Mouse (Mus musculus) megakaryocyte-erythroid progenitor cell, adult 5 weeks (primary cell): ENCODE results near the gene Pidd1. TPM values are rescaled to one million over a fixed set of nuclear protein-coding genes. Genes with fewer than 3 reads are reported as not detected.

ENCODE experiments used
- polyA plus RNA-seq: library from polyadenylated mRNA; stranded (reverse); fragments of >175 nt; gene quantifications from 2 replicates; pipeline ENCODE4 v1.2.3, GENCODE M21; 2012

The Pidd1 gene
- 53.9 and 66.7 TPM in 2 replicates for polyA plus RNA-seq

DNA sequence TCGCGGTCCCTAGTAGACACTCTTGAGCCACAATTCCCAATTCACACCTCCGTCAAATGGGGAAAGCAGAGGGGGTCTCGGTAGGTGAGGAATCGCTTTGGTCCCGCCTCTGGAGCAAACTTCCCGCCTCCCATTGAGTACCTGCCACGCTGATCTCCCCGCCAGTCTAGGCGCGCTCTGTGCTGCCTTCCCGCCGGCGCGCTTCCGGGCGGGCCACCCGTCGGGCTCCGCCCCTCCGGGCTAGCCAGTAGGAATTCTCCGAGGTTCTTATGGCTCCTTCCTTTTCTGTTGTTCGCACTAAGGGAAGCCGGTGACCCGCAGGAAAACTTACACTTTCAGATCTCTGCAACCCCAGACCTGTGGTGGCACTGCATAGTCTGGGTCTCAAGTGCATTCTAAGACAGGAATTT is at the start of gene Pidd1:
Pidd1 (minus strand) TSS at position 198 of the 410 bp plus-strand sequence.

DNA sequence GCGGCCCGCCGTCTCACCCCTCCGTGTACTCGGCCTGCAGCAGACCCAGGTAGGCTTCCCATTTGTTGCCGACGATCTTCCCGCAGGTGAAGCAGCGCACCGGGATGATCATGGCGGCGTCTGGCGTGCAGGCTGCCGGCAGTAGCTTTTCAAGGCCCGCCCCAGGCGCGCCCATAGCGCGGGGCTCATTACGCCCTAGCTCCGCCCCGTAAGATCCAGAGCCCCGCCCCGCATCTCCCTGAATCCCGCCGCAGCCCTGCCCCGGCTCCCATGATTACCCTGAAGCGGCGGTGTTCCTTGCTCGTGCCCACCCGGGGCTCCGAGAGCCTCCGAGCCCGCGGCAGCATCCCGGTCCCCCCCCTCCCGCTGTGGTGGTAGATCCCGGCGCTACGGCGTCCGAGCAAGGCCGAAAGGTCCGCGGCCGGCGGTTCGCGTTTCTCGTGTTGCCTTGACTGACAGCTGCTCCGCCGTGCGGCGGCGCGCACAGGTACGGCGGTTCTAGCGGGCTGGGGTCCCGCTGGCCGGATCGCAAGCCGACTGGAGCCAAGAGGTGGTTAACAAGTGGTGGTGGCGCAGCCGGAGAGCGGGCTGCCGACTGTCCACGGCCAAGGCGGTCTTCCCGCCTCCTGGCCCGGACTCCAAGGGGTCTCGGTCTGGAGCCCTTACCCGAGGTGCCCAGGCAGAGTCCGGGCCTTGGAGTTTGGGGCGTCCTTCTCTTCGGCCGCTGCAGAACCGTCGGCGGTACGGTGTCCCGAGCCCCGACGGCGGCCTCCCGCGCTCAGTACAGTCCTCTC is 31.4 kb upstream of the Pidd1 start, which contains the start of the genes Polr2l and Tspan4:
Polr2l (minus strand) TSS at position 122 of the 794 bp plus-strand sequence.
Tspan4 (plus strand) TSS at position 230 of the 794 bp plus-strand sequence.

DNA sequence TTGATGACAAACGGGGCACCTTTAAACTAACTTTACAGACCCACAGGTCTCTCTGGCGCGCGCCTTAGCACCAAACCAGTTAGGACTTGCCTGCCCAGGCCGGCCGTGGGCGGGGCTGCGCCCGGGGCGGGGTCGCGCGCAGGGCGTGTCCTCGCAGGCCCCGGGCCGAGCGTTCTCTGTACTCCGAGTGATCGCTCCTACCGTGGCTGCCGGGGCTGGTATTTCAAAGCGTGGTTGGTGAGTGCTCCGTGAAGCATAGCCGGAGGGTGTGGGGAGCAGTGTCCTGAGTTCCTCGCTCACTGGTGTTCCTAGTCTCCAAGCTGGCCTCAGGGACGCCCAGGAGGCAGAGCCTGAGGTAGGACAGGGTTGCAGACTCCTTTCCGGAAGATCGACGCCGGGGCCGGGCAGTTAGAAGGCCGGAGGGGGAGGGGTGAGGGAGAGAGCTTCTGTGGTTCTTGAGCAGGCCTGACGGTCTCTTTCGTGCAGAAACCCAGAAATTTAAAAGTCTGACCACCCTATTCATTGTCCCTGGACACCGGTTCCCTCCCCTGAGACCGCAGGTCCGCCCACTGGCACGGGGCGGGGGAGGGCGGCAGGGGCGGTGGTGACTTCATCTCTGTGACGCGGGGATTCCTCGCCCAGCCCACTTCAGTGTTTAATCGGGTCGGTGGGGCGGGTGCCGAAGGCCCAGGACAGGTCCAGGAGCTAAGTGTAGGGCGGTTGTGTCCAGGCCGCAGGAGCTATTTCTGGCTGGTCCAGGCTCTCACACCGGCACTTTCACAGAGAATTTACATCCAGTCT is 23.6 kb upstream of the Pidd1 start, which contains the start of gene Cd151:
Cd151 (plus strand) TSS at position 163 of the 801 bp plus-strand sequence.

GRCm38 (mm10) chr7:141460391-141461113 is 16.7 kb upstream of the Pidd1 start, which contains the start of gene Cracr2b:
Gene Cracr2b (plus strand): TSS chr7:141461094.

DNA sequence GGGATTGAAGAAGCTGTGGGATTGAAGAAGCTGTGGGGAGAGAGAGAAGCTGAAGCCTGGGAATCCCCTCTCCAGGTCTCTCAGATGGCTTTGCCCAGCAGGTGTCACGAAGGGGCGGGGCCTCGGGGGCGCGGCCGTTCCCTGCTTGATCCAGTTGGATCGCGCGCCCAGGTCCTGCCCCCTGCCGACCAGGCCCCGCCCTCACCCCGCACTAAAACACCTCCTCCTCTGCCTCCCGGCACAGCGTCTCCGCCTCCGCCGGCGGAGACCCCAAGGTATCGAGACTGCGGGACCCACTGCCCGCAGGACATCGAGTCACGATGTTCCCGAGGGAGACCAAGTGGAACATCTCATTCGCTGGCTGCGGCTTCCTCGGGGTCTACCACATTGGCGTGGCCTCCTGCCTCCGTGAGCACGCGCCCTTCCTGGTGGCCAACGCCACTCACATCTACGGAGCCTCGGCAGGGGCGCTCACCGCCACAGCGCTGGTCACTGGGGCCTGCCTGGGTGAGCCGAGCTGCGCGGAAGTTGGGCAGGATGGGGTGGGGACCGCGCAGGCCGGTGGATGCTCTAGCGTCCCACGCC is 11.2 kb upstream of the Pidd1 start, which contains the start of gene Pnpla2:
Pnpla2 (plus strand) TSS at position 232 of the 585 bp plus-strand sequence.

DNA sequence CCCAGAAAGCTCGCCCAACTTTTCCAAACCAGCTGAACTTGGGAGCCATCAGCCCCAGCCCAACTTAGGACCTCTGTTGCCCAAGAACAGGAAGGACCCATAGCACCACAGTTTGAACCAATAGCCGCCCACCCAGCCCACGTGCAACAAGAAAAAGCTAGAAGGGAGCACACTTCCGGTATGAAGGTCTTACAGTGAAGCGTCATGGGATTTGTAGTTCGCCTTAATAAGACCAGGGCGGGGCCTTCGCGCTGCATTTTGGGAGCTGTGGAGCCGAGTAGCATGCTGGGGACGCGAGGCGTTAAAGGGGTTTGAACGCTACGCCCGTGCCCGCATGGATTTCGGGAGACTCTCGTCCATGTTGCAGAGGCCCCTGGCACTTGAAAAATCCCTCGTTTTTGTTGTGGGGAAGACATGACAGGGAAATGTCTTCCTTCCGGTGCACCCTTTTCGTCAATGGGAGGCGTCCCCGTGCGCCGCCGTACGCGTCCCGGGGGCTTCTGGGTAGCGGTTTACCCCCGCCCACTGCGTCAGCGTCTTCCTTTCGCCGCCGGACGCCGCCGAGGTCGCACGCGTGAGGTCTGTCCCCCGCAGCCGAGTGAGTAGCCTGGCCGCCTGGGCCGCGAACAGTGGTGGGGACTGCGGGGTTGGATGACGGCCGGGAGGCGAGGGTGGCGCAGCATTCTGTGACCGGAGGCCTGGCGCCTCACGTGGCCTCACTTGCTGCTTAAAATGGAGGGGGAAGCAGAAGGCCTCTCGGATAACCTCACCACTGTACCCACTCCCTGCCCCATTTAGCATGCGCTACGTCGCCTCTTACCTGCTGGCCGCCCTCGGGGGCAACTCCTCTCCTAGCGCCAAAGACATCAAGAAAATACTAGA is 3.5 kb upstream of the Pidd1 start, which contains the start of gene Rplp2:
Rplp2 (plus strand) TSS at position 261 of the 882 bp plus-strand sequence.

DNA sequence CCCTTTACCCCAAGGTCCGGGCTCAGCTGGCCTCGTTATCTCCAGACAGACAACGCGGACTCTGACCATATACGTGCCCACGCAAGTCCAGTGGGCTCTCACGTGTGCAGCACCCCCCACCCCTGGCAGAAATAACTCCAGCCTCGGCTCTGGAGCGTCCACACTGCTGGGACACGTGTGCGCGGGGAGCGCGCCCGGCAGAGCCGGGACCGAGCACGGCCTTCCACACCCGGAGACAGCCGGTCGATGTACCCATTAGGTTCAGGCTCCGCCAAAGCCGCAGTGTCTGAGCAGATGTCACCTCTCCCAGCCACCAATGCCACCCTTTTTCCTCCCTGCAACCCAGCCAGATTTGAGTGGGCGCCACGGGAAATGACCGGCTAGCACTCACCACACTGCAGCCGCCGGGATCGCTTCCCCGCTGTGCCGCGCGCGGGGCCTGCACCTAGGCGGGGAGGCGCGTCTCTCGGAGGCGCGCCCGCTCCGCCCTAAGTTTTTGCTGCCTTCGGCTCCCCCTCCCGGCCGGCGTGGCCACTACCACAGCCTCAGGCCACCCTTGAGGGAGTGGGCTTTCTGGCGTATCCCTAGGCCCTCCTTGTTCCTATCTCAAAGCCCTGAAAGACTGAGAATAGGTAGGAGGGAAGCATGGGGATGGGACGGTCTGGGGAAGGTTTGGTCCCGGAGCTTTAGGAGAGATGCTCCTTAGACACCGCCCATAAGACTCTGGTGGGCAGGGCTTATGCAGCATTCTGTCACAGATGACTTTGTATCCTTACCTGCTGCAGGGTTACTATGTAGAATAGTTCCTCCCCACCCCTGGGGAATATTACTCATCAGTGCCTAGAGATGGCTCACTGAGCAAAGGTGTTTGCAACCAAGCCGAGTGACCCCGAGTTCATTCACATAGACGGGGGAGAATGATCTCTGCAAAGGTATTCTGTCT is 6.4 kb downstream of the Pidd1 start, which contains the start of gene Slc25a22:
Slc25a22 (minus strand) TSS at position 715 of the 943 bp plus-strand sequence.

GRCm38 (mm10) chr7:141429310-141429709 is 14.5 kb downstream of the Pidd1 start, which contains the start of gene Cend1:
Gene Cend1 (minus strand): TSS chr7:141429491.

DNA sequence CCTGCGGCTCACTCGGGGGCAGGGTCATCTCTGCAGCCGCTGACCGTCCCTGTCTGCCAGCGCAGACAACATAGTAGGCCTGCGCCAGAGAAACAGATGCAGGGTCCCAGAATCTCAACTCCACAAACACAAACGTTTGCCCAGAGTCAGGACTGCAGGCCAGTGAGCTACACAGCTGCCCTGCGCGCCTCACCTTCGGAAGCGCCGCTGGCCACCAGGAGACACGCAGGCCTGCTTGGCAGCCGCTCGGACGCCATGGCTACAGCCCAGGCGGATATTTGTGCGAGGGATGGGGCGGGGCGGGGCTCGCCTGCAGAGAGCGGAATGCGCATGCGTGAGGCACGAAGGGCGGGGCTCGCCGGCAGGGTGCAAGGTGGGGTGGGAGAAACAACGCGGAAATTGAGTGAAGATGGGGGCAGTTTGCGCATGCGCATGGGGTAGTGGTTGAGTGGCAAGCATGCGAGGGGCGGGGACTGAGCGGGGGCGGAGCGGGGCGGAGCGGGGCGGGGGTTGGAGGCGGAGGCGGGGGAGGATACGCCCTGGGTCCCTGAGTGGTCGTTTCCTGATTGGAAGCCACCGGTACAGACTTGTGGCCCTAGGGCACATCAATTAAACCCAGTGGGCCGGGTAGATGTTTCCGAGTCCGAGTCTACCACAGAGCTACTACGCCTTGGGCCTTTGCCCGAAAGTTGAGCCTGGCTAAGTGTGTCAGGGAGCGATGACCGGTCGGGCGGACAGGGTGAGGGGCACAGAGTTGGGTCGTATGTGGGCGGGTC is 29.8 kb downstream of the Pidd1 start, which contains the start of gene Gatd1:
Gatd1 (minus strand) TSS at position 328 of the 776 bp plus-strand sequence.

DNA sequence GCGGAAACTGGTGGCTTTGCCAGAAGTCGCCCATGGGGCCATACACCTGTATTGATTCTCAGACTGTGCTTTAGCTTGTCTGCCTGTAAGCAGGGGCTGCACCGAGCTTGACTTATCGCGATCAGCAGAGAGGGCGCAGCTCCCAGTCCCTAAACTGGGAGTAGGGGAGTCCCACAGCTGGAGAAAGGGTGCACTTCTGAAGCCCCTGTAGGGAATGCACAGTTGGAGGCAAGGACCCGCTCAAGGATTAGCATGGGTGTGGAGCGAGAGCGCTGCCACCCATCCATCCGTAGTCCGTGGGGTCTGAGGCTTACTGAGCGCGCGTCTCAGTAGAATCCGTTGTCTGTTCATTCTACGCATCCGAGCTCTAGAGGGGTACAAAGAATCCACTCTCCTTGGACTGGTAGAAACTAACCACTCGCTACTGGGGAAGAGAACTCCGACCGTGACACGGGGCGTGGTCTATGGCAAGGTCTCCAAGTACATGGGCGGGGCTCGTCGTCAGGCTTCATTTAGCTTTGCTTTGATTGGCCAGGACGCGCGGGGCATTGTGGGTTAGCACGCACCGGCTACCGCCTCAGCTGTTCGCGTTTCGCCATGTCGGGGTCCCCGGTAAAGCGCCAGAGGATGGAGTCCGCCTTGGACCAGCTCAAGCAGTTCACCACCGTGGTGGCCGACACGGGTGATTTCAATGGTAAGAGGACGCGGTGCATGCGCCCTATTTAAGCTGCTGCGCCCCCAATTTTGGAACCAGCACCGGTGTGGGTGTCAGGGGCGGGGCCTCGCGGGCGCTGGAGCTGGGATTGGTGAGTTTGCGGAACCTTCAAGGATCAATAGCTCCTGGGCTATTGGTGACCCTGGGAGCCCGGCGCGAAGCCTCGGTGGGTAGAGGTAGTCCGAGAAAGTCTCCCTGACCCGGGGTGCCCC is 51.9 kb downstream of the Pidd1 start, which contains the start of gene Taldo1:
Taldo1 (plus strand) TSS at position 575 of the 927 bp plus-strand sequence.

Other genes starting within 250 kb of the Pidd1 start
- 6.8 and 8.0 TPM in 2 replicates for gene Lrrc56, start 249.9 kb downstream of the Pidd1 start, polyA plus RNA-seq
- gene Lmntd2, start 229.9 kb downstream of the Pidd1 start, polyA plus RNA-seq: 0.20 and 0.49 TPM in 2 replicates
- 13.1 and 15.1 TPM in 2 replicates for gene Rassf7, start 228.2 kb downstream of the Pidd1 start, polyA plus RNA-seq
- gene Phrf1, start 215.2 kb downstream of the Pidd1 start, polyA plus RNA-seq: 130 and 156 TPM in 2 replicates
- gene Irf7, start 177.5 kb downstream of the Pidd1 start, polyA plus RNA-seq: 47.5 and 78.3 TPM in 2 replicates
- gene Cdhr5, start 167.2 kb downstream of the Pidd1 start, polyA plus RNA-seq: 0.04 TPM in 1 of 2 replicates, not detected in the other
- gene Sct, start 164.9 kb downstream of the Pidd1 start, polyA plus RNA-seq: not detected in 2 replicates
- gene Drd4, start 152.0 kb downstream of the Pidd1 start, polyA plus RNA-seq: 0.03 TPM in 1 of 2 replicates, not detected in the other
- gene Deaf1, start 116.3 kb downstream of the Pidd1 start, polyA plus RNA-seq: 77.8 and 93.7 TPM in 2 replicates
- gene Tmem80, start 116.3 kb downstream of the Pidd1 start, polyA plus RNA-seq: 11.4 and 11.9 TPM in 2 replicates
- gene Eps8l2, start 105.1 kb downstream of the Pidd1 start, polyA plus RNA-seq: 0.39 and 1.3 TPM in 2 replicates
- 342 and 397 TPM in 2 replicates for gene Taldo1, start 51.8 kb downstream of the Pidd1 start, polyA plus RNA-seq
- 8.0 and 12.4 TPM in 2 replicates for gene Gatd1, start 29.9 kb downstream of the Pidd1 start, polyA plus RNA-seq
- not detected in 2 replicates for gene Cend1, start 14.5 kb downstream of the Pidd1 start, polyA plus RNA-seq
- gene Slc25a22, start 6.1 kb downstream of the Pidd1 start, polyA plus RNA-seq: 79.5 and 83.9 TPM in 2 replicates
- 8,310 and 8,668 TPM in 2 replicates for gene Rplp2, start 3.3 kb upstream of the Pidd1 start, polyA plus RNA-seq
- 168 and 188 TPM in 2 replicates for gene Pnpla2, start 11.2 kb upstream of the Pidd1 start, polyA plus RNA-seq
- gene Cracr2b, start 17.1 kb upstream of the Pidd1 start, polyA plus RNA-seq: 20.9 and 46.2 TPM in 2 replicates
- gene Cd151, start 23.4 kb upstream of the Pidd1 start, polyA plus RNA-seq: 19.8 and 21.9 TPM in 2 replicates
- 70.2 and 83.1 TPM in 2 replicates for gene Polr2l, start 31.1 kb upstream of the Pidd1 start, polyA plus RNA-seq
- 27.3 and 28.2 TPM in 2 replicates for gene Tspan4, start 31.2 kb upstream of the Pidd1 start, polyA plus RNA-seq
- gene Chid1, start 95.8 kb upstream of the Pidd1 start, polyA plus RNA-seq: 17.8 and 29.0 TPM in 2 replicates
- gene Ap2a2, start 118.1 kb upstream of the Pidd1 start, polyA plus RNA-seq: 25.0 and 25.3 TPM in 2 replicates
- 0.06 and 0.26 TPM in 2 replicates for gene Muc6, start 211.3 kb upstream of the Pidd1 start, polyA plus RNA-seq
- 0.10 TPM in 1 of 2 replicates, not detected in the other for gene Muc2, start 246.3 kb upstream of the Pidd1 start, polyA plus RNA-seq